Mouse (Mus musculus) MEL (cell line): ENCODE measurements around the gene Pan2. TPM values are rescaled to one million over a fixed set of nuclear protein-coding genes. Genes with fewer than 3 reads are reported as not detected.

ENCODE experiments used
- CHD1 ChIP-seq: IDR thresholded peaks from 2 replicates; pipeline ENCODE4 v1.6.1; 2012; ENCODE audit warnings: low read depth, mild to moderate bottlenecking, inconsistent platforms, low read length, improper control_type of control experiment
- CHD2 ChIP-seq: IDR thresholded peaks from 2 replicates; pipeline ENCODE4 v1.6.1; 2011; ENCODE audit warnings: low read length, improper control_type of control experiment
- CTCF ChIP-seq, 3 experiments: IDR thresholded peaks in 2 of 3; conservative IDR thresholded peaks in 1 of 3; 2 replicates each; pipeline ENCODE4 v1.5.1; 2011 to 2012; ENCODE audit warnings: low read length in 3 of 3, low read depth in 2 of 3, mild to moderate bottlenecking in 2 of 3, improper control_type of control experiment in 1 of 3, inconsistent platforms in 1 of 3, mixed read lengths in 1 of 3, moderate library complexity in 1 of 3; ENCODE audit not compliant: control insufficient read depth in 1 of 3, insufficient read depth in 1 of 3, poor library complexity in 1 of 3, severe bottlenecking in 1 of 3
- E2F4 ChIP-seq: IDR thresholded peaks from 2 replicates; pipeline ENCODE4 v1.6.1; 2011; ENCODE audit warnings: low read depth, low read length, improper control_type of control experiment, borderline replicate concordance
- ELF1 ChIP-seq: IDR thresholded peaks from 2 replicates; pipeline ENCODE4 v1.6.1; 2014; ENCODE audit warnings: low read depth, mild to moderate bottlenecking, inconsistent platforms, low read length, improper control_type of control experiment, moderate library complexity
- EP300 ChIP-seq, 2 experiments: IDR thresholded peaks; 2 replicates each; pipeline ENCODE4 v1.6.1; 2011; ENCODE audit warnings: improper control_type of control experiment in 2 of 2, low read length in 2 of 2, low read depth in 1 of 2, mild to moderate bottlenecking in 1 of 2
- GATA1 ChIP-seq: IDR thresholded peaks from 2 replicates; pipeline ENCODE4 v1.6.1; 2011; ENCODE audit warnings: low read depth, low read length, improper control_type of control experiment
- JUND ChIP-seq: IDR thresholded peaks from 2 replicates; pipeline ENCODE4 v1.6.1; 2011; ENCODE audit warnings: low read depth, mild to moderate bottlenecking, improper control_type of control experiment, low read length
- KAT2A ChIP-seq: conservative IDR thresholded peaks from 2 replicates; pipeline ENCODE4 v1.6.1; 2012; ENCODE audit warnings: low read depth, low read length, improper control_type of control experiment, inconsistent platforms
- MAFK ChIP-seq: IDR thresholded peaks from 2 replicates; pipeline ENCODE4 v1.6.1; 2011; ENCODE audit warnings: low read depth, mild to moderate bottlenecking, low read length, improper control_type of control experiment, borderline replicate concordance
- MAX ChIP-seq: IDR thresholded peaks from 2 replicates; pipeline ENCODE4 v1.6.1; 2011; ENCODE audit warnings: low read length, improper control_type of control experiment
- MAZ ChIP-seq: IDR thresholded peaks from 2 replicates; pipeline ENCODE4 v1.6.1; 2012; ENCODE audit warnings: low read depth, mild to moderate bottlenecking, inconsistent platforms, low read length, improper control_type of control experiment
- MEF2A ChIP-seq: IDR thresholded peaks from 2 replicates; pipeline ENCODE4 v1.6.1; 2014; ENCODE audit warnings: low read depth, mild to moderate bottlenecking, inconsistent platforms, low read length, improper control_type of control experiment; ENCODE audit not compliant: poor library complexity, insufficient replicate concordance, severe bottlenecking; ENCODE audit errors: extremely low read depth
- MXI1 ChIP-seq: IDR thresholded peaks from 2 replicates; pipeline ENCODE4 v1.6.1; 2011; ENCODE audit warnings: mild to moderate bottlenecking, low read depth, low read length, improper control_type of control experiment
- MYB ChIP-seq: IDR thresholded peaks from 2 replicates; pipeline ENCODE4 v1.6.1; 2011; ENCODE audit warnings: mild to moderate bottlenecking, low read depth, low read length, improper control_type of control experiment
- MYC ChIP-seq: IDR thresholded peaks from 2 replicates; pipeline ENCODE4 v1.6.1; 2011; ENCODE audit warnings: low read depth, mild to moderate bottlenecking, low read length, improper control_type of control experiment, moderate library complexity
- NRF1 ChIP-seq: IDR thresholded peaks from 2 replicates; pipeline ENCODE4 v1.6.1; 2014; ENCODE audit warnings: low read depth, mild to moderate bottlenecking, inconsistent platforms, low read length, improper control_type of control experiment, moderate library complexity; ENCODE audit not compliant: poor library complexity, insufficient read depth, severe bottlenecking
- POLR2A ChIP-seq, 2 experiments: IDR thresholded peaks; 2 replicates each; pipeline ENCODE4 v1.6.1; 2011 to 2012; ENCODE audit warnings: low read length in 2 of 2, mild to moderate bottlenecking in 2 of 2, control low read depth in 1 of 2, improper control_type of control experiment in 1 of 2, low read depth in 1 of 2, moderate library complexity in 1 of 2; ENCODE audit not compliant: control insufficient read depth in 1 of 2, insufficient read depth in 1 of 2, poor library complexity in 1 of 2
- RAD21 ChIP-seq: IDR thresholded peaks from 2 replicates; pipeline ENCODE4 v1.6.1; 2011; ENCODE audit warnings: mild to moderate bottlenecking, low read depth, low read length, improper control_type of control experiment
- RCOR1 ChIP-seq: IDR thresholded peaks from 2 replicates; pipeline ENCODE4 v1.6.1; 2012; ENCODE audit warnings: low read depth, mild to moderate bottlenecking, inconsistent platforms, low read length, improper control_type of control experiment
- SMC3 ChIP-seq: IDR thresholded peaks from 2 replicates; pipeline ENCODE4 v1.6.1; 2011; ENCODE audit warnings: low read depth, low read length, improper control_type of control experiment
- TBP ChIP-seq: IDR thresholded peaks from 2 replicates; pipeline ENCODE4 v1.8.0; 2011; ENCODE audit warnings: low read depth, low read length, improper control_type of control experiment
- TCF12 ChIP-seq: IDR thresholded peaks from 2 replicates; pipeline ENCODE4 v1.6.1; 2014; ENCODE audit warnings: low read depth, mild to moderate bottlenecking, inconsistent platforms, low read length, improper control_type of control experiment, moderate library complexity
- ZKSCAN1 ChIP-seq: IDR thresholded peaks from 2 replicates; pipeline ENCODE4 v1.6.1; 2012; ENCODE audit warnings: low read depth, mild to moderate bottlenecking, inconsistent platforms, low read length, improper control_type of control experiment, moderate library complexity
- ZMIZ1 ChIP-seq: IDR thresholded peaks from 2 replicates; pipeline ENCODE4 v1.6.1; 2012; ENCODE audit warnings: low read depth, mild to moderate bottlenecking, inconsistent platforms, low read length, improper control_type of control experiment, moderate library complexity
- ZNF384 ChIP-seq: IDR thresholded peaks from 2 replicates; pipeline ENCODE4 v1.6.1; 2012; ENCODE audit warnings: low read depth, mild to moderate bottlenecking, inconsistent platforms, low read length, improper control_type of control experiment
- polyA plus RNA-seq, 2 experiments: library from polyadenylated mRNA; stranded (reverse) in 1 of 2; unstranded in 1 of 2; fragments of >175 nt in 1 of 2; fragments of >200 nt in 1 of 2; gene quantifications; 2 replicates each; pipeline versions ENCODE4 v1.2.1 to v1.2.4; 2012; ENCODE audit warnings: low replicate concordance in 2 of 2, low read depth in 1 of 2; ENCODE audit not compliant: insufficient read length in 2 of 2, insufficient read depth in 1 of 2, missing spikeins in 1 of 2
- total RNA-seq: library from RNA; depleted of rRNA; stranded (reverse); fragments of 300-350 nt; gene quantifications from 2 replicates; pipeline ENCODE4 v1.2.3, GENCODE M21; 2012

Gene Pan2
- total and polyA plus RNA-seq, 3 experiments, result 6.8 to 28.6 TPM; not detected in 1

- TF ChIP-seq EP300 (IDR thresholded peaks at IDR 0.05; ENCODE audit: low read depth in 1 of 2, low read length in 2 of 2) (no peak), RAD21 (no peak), MEF2A (no peak), MYC (0 out of 2 replicates have a peak, but pooled peaks have one; percentile 23), POLR2A (IDR thresholded peaks at IDR 0.05; ENCODE audit: control insufficient read depth in 1 of 2, insufficient read depth in 1 of 2, low read depth in 1 of 2, low read length in 2 of 2, poor library complexity in 1 of 2) (peak; percentile 82 to 87; a peak in 3 of 4 replicates), MXI1 (peak; percentile 68; the same call in 1 of the 2 replicates), CHD2 (no peak), CTCF (IDR thresholded peaks at IDR 0.05 in 2 of 3, conservative IDR thresholded peaks at IDR 0.05 in 1 of 3; ENCODE audit: control insufficient read depth in 1 of 3, insufficient read depth in 1 of 3, low read depth in 2 of 3, low read length in 3 of 3, poor library complexity in 1 of 3, severe bottlenecking in 1 of 3) (no peak), NRF1 (0 out of 2 replicates have a peak, but pooled peaks have one; percentile 25), E2F4 (no peak), MYB (no peak), RCOR1 (no peak), SMC3 (no peak), ELF1 (0 out of 2 replicates have a peak, but pooled peaks have one; percentile 44), ZNF384 (no peak), MAZ (peak; percentile 72; the same call in 1 of the 2 replicates), TCF12 (no peak), KAT2A (peak; percentile 46; the same call in 1 of the 2 replicates), TBP (no peak; the same call in 1 of the 2 replicates), GATA1 (no peak), ZMIZ1 (peak; percentile 89; the same call in 1 of the 2 replicates), ZKSCAN1 (no peak), MAX (no peak; the same call in 1 of the 2 replicates), MAFK (no peak), JUND (no peak), CHD1 (no peak)
Measured at GRCm38 (mm10) chr10:128368402-128369217, 65.5 kb downstream of the Pan2 start, which contains the start of gene Coq10a (continued).
